Mouse (Mus musculus) duodenum, adult 2 months (tissue): ENCODE data around the gene Myof. TPM values are rescaled to one million over a fixed set of nuclear protein-coding genes. Genes with fewer than 3 reads are reported as not detected.

ENCODE experiments used
- polyA plus RNA-seq: library from polyadenylated mRNA; depleted of rRNA; stranded (reverse); fragments of >200 nt; gene quantifications from 2 replicates; pipeline ENCODE4 v1.2.3, GENCODE M21; 2012; ENCODE audit warnings: low replicate concordance; rRNA removed

Myof gene
- 4.4 and 4.8 TPM in 2 replicates for polyA plus RNA-seq

GRCm38 (mm10) chr19:38043281-38043981 is at the start of gene Myof:
Gene Myof, minus strand, starts transcription at chr19:38043577.

DNA sequence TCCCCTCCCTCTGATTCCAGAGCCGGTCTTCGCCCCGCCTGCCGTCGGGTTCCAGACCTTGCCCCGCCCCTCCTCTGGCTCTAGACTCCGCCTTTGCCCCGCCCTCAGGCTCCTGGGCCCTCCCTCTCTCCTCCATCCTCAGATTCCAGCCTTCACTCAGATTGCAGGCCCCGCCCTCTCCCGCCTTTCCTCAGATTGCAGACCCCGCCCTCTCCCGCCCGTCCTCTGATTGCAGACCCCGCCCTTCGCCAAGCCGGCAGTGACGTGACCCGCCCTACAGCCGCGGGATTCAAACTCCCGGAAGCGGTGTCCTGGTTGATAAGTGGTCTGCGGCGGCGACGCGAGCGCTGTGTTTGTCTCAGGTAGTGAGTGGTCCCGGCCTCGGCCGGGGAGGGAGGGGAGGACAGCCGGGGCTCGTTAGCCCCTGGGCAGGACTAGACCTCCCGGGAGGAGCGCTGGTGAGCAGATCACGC is 11.4 kb upstream of the Myof start, which contains the start of gene Cep55:
TSS of gene Cep55 (plus strand) at position 292 of the 473 bp plus-strand sequence.

Other genes with a start within 250 kb of the Myof start
- gene Cep55, start 11.4 kb upstream of the Myof start, polyA plus RNA-seq: 0.44 and 0.75 TPM in 2 replicates
- 5.6 and 6.6 TPM in 2 replicates for gene Ffar4, start 53.5 kb upstream of the Myof start, polyA plus RNA-seq
- 5.7 and 7.3 TPM in 2 replicates for gene Rbp4, start 81.7 kb upstream of the Myof start, polyA plus RNA-seq
- not detected in 2 replicates for gene Pde6c, start 89.2 kb upstream of the Myof start, polyA plus RNA-seq
- gene Fra10ac1, start 180.6 kb upstream of the Myof start, polyA plus RNA-seq: 0.84 and 2.4 TPM in 2 replicates
- not detected in 2 replicates for gene Lgi1, start 221.0 kb upstream of the Myof start, polyA plus RNA-seq